Mouse (Mus musculus) forebrain, postnatal 0 days (tissue): Measurements from ENCODE around the gene Nox1. TPM values are rescaled to one million over a fixed set of nuclear protein-coding genes. Genes with fewer than 3 reads are reported as not detected.
"Not testable (repeated sequence)": the region's sequence is repeated elsewhere in the genome, so short reads cannot be mapped to it uniquely, and the experiment has no call there.

Experiments used
- ATAC-seq: fragments of 200-750 bp; cut with Nextera tagmentation; 2 replicates; pipeline ENCODE4 v1.8.0; 2017; ENCODE audit warnings: mild to moderate bottlenecking, moderate library complexity
- DNase-seq: peaks from one replicate; pipeline ENCODE4 v3.0.0-alpha.2; 2015
- H3K27ac ChIP-seq: fragments of 300-500 bp; sonication (generic); 2 replicates; pipeline ENCODE4 v1.5.1; 2014; ENCODE audit warnings: low read depth, mild to moderate bottlenecking, antibody characterized with exemption, low read length, moderate library complexity, mixed read lengths
- H3K27me3 ChIP-seq: fragments of 300-500 bp; sonication (generic); 2 replicates; pipeline ENCODE4 v1.6.1; 2014; ENCODE audit warnings: mild to moderate bottlenecking, low read length, mixed read lengths; ENCODE audit not compliant: insufficient read depth
- H3K36me3 ChIP-seq: fragments of 300-500 bp; sonication (generic); 2 replicates; pipeline ENCODE4 v1.6.1; 2014; ENCODE audit warnings: mild to moderate bottlenecking, moderate library complexity; ENCODE audit not compliant: insufficient read depth
- H3K4me1 ChIP-seq: fragments of 300-500 bp; sonication (generic); 2 replicates; pipeline ENCODE4 v1.6.1; 2014; ENCODE audit warnings: antibody characterized with exemption; ENCODE audit not compliant: insufficient read depth
- H3K4me2 ChIP-seq: fragments of 300-500 bp; sonication (generic); 2 replicates; pipeline ENCODE4 v1.6.1; 2014; ENCODE audit warnings: low read depth, mild to moderate bottlenecking, moderate library complexity
- H3K4me3 ChIP-seq: fragments of 300-500 bp; sonication (generic); 2 replicates; pipeline ENCODE4 v1.5.1; 2014; ENCODE audit warnings: low read depth, low read length, mixed read lengths
- H3K9ac ChIP-seq: fragments of 300-500 bp; sonication (generic); 2 replicates; pipeline ENCODE4 v1.6.1; 2014; ENCODE audit warnings: mild to moderate bottlenecking
- H3K9me3 ChIP-seq: fragments of 300-500 bp; sonication (generic); 2 replicates; pipeline ENCODE4 v1.6.1; 2016; ENCODE audit warnings: low read length
- CTCF ChIP-seq: sonication (generic); IDR thresholded peaks from 2 replicates; pipeline ENCODE4 v1.5.1; 2016; ENCODE audit warnings: antibody characterized with exemption, control low read depth, low read depth
- WGBS: fragments of 180-500 bp; shearing (Covaris S2); extraction: QIAGEN DNeasy Blood & Tissue Kit; methylation state at CpG from one replicate; pipeline ENCODE4 v1.1.7; 2014; 5-methylcytosine and 5-hydroxymethylcytosine counted together
- polyA plus RNA-seq: library from polyadenylated mRNA; unstranded; fragments of >200 nt; fragmentation: Nextera tagmentation; extraction: Ambion mirVana; gene quantifications from 2 replicates; pipeline ENCODE4 v1.2.1, GENCODE M21; 2015
- total RNA-seq: library from RNA; depleted of rRNA; stranded (reverse); fragments of >200 nt; gene quantifications from 2 replicates; pipeline ENCODE4 v1.2.3, GENCODE M21; 2014

Gene Nox1
- total and polyA plus RNA-seq, 2 experiments from 2014 or later, result not detected

DNA sequence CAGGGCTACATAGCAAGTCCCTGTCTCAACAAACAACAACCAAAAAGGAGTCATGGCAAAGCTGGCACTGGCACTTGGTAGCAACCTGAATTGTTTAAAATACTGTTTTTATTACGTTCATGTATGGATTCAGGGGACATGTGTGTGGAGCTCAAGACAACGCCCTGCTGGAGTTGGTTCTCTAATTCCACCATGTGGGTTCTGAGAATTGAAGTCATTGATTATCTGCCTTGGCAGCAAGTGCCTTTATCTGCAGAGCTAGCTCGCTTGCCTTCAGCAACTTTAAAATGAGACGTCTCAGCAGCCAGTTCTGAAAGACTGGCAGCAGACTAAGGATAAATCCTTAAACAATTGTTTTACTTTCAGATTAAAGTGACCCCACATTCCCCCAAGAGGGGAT, 3.6 kb downstream of the Nox1 start:
- no peak overlapping the region for H3K4me3 ChIP-seq
- DNase-seq, result no peak
- WGBS, result 56% methylated on average over 4 of the region's 4 CpGs

DNA sequence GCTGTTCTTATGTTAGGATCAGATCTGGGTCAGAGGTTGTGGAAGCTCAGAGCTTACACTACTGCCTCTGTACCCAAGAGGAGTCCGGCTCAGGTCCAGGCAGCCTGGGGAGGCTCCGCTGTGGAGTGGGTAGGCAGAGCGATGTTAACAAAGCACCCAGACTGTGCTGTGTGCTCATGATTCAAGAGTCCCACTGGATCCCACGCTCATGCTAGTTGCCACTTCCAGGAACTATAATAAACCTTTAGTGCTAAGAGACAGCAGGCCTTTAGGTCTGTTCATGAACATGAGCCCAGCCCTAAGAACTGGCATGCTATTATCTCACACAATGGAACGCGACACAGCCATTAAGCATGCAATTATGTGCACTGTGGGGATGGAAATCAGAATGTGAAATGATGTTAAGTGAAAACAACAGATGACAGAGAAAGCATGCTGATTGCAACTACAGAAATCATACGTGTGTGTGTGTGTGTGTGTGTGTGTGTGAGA, 10.6 kb downstream of the Nox1 start:
- DNase-seq, result peak; percentile 6
- Histone ChIP-seq H3K4me2 (no peak overlapping the region), H3K4me1 (no peaks in the 10 kb centered on the region), H3K36me3 (no peaks in the 10 kb centered on the region), H3K4me3 (no peak overlapping the region), H3K27me3 (no peaks in the 10 kb centered on the region), H3K9me3 (no peaks in the 10 kb centered on the region), H3K27ac (no peak overlapping the region), H3K9ac (no peak overlapping the region)
- ATAC-seq, result peak; percentile 85
- no peak for TF ChIP-seq CTCF
- WGBS, result 60% methylated on average over 7 of the region's 7 CpGs

More for the DNA sequence above, 3.6 kb downstream of the Nox1 start:
- H3K27ac ChIP-seq, result no peak overlapping the region
- H3K36me3 ChIP-seq, result no peaks in the 10 kb centered on the region
- no peaks in the 10 kb centered on the region for H3K9me3 ChIP-seq
- no peaks in the 10 kb centered on the region for H3K27me3 ChIP-seq
- H3K9ac ChIP-seq, result no peak overlapping the region
- no peak for ATAC-seq
- TF ChIP-seq CTCF, result no peak
- H3K4me1 ChIP-seq, result no peaks in the 10 kb centered on the region
- H3K4me2 ChIP-seq, result no peak overlapping the region

DNA sequence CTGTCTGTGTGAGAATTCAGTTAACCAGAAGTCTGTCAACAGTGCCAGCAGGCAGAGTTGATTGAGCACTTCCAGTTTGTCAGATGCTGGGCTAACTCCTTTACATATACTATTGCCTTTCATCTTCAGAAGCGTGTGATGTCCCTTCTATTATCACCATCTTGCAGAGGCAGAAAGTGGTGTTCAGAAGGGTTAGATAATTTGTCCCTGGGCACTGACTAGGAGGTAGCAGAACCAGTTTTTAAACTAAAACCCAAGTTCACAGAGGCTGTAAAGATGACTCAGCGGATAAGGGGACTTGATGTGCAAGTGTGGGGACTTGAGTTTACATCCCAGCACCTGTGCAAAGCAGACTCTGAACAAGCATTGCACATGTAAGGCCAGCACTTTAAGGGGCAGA, 13.3 kb downstream of the Nox1 start:
- no peak for TF ChIP-seq CTCF
- Histone ChIP-seq H3K4me1 (no peaks in the 10 kb centered on the region), H3K27me3 (no peaks in the 10 kb centered on the region), H3K27ac (no peak overlapping the region), H3K9ac (no peak overlapping the region), H3K4me2 (no peak overlapping the region), H3K9me3 (no peaks in the 10 kb centered on the region), H3K4me3 (no peak overlapping the region), H3K36me3 (no peaks in the 10 kb centered on the region)
- WGBS, result 83% methylated on average over 2 of the region's 2 CpGs
- ATAC-seq (no peak), DNase-seq (no peak)

DNA sequence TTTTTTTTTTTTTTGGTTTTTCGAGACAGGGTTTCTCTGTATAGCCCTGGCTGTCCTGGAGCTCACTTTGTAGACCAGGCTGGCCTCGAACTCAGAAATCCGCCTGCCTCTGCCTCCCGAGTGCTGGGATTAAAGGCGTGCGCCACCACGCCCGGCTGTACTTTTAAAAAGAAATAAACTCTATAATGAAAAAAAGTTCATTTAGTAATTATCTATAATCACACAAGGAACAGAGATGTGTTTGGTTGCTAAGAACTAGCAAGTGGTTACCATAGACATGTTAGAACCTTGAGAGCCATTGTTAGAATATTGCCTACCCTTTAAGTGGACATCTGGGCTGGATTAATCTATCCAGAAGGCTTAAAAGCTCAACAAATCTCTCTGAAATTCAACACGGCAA, 34.6 kb downstream of the Nox1 start, which contains the start of gene Arl13a:
Gene Arl13a, plus strand, starts transcription at position 301 of the 400 bp plus-strand sequence.
- not testable (repeated sequence) for H3K4me3 ChIP-seq, ATAC-seq, H3K27me3 ChIP-seq, H3K4me1 ChIP-seq, DNase-seq, H3K36me3 ChIP-seq, H3K4me2 ChIP-seq, H3K9ac ChIP-seq, H3K9me3 ChIP-seq, H3K27ac ChIP-seq
- WGBS, result 92% methylated on average over 9 of the region's 9 CpGs

DNA sequence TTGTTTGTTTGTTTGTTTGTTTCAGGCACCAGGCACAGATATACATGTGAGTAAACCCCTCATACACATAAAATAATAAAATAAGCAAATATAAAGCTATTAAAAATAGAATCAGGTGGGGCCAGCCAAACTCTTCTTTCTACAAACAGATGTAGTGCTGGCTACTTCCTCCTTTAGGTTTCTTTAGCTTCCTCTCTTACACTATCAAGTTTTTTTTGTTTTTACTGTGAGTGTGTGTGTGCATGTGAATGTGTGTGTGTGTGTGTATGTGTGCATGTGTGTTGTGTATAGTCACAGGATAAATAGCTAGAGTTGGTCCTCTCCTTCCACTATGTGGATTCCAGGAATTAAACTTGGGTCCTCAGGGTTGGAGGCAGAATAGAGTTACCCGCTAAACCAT, 47.1 kb downstream of the Nox1 start:
- Histone ChIP-seq H3K4me3 (no peak overlapping the region), H3K36me3 (no peaks in the 10 kb centered on the region), H3K4me2 (no peak overlapping the region), H3K9ac (no peak overlapping the region), H3K9me3 (no peaks in the 10 kb centered on the region), H3K27ac (no peak overlapping the region), H3K4me1 (no peaks in the 10 kb centered on the region), H3K27me3 (no peaks in the 10 kb centered on the region)
- WGBS, result 92% methylated on average over 1 of the region's 1 CpGs
- DNase-seq, result no peak
- ATAC-seq, result no peak
- TF ChIP-seq CTCF, result no peak

DNA sequence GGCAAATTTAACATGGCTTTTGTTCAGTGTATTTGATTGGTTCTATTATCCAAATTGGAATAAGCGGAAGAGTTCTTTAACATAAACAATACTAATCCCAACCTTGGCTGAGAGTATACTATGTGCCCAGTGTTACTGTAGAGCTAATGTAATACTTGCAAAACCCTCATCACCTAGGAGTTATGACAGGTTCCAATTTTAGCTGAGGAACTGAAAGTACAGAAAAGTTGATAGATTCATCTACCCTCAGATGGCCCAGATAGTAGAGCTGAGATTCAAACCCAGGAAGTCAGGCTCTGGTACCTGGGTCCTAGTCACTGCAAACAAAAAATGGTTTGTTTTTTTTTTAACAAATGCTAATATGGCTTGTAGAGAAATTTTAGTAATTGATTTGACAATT, 51.2 kb downstream of the Nox1 start:
- no peaks in the 10 kb centered on the region for H3K27me3 ChIP-seq
- H3K36me3 ChIP-seq, result no peaks in the 10 kb centered on the region
- H3K9me3 ChIP-seq, result no peaks in the 10 kb centered on the region
- TF ChIP-seq CTCF, result no peak
- H3K4me2 ChIP-seq, result no peak overlapping the region
- no peak overlapping the region for H3K27ac ChIP-seq
- 92% methylated on average over 1 of the region's 1 CpGs for WGBS
- H3K4me3 ChIP-seq, result no peak overlapping the region
- no peak overlapping the region for H3K9ac ChIP-seq
- no peaks in the 10 kb centered on the region for H3K4me1 ChIP-seq
- no peak for DNase-seq
- ATAC-seq, result no peak

DNA sequence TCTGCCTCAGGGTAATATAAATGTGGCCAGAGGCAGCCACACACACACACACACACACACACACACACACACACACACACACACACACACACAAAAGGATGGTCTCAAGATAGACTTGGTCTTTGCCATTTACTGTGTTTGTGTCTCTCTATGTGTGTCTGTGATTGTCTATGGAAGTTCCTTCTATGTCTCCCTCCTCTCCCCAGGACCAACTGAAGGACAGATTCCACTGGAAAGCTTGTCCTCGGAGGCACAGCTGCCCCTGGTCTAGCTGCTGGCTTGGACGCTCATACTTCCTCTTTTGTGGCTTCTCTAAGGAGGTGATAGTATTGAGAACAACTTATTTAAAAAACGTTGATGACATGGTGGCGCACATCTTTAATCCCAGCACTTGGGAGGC, 58.3 kb downstream of the Nox1 start:
- Histone ChIP-seq H3K9me3 (no peaks in the 10 kb centered on the region), H3K4me2 (0 out of 2 replicates have a peak overlapping the region, but pooled peaks have one; percentile 48), H3K27ac (no peak overlapping the region), H3K27me3 (no peaks in the 10 kb centered on the region), H3K9ac (no peak overlapping the region), H3K4me3 (no peak overlapping the region), H3K36me3 (no peaks in the 10 kb centered on the region), H3K4me1 (no peaks in the 10 kb centered on the region)
- WGBS, result 61% methylated on average over 4 of the region's 4 CpGs
- TF ChIP-seq CTCF, result no peak
- no peak for ATAC-seq
- no peak for DNase-seq

DNA sequence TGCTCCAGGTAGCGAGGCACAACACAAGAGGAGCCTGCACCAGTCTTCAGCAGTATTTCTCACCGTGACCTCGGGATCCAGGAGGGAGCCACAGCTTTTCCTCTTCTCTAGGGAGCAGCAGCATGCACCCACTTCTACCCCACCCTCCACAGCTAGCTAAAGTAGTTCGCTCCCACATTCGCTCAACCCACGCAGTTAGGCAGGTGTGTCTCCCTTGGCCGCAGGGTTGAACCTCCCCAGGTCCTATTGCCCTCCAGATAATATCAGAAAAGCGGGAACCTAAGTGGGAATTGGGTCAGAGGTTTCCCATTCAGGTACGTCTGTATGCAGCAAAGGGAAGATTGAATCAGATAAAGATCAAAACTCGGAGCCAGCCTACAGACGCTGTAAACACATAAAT, 58.9 kb downstream of the Nox1 start:
- no peaks in the 10 kb centered on the region for H3K4me1 ChIP-seq
- no peak for DNase-seq
- no peaks in the 10 kb centered on the region for H3K9me3 ChIP-seq
- 29% methylated on average over 11 of the region's 11 CpGs for WGBS
- no peak for ATAC-seq
- H3K27ac ChIP-seq, result no peak overlapping the region
- no peak overlapping the region for H3K9ac ChIP-seq
- peak overlapping the region; percentile 48 for H3K4me2 ChIP-seq
- peak overlapping the region; percentile 33 for H3K4me3 ChIP-seq
- no peak for TF ChIP-seq CTCF
- H3K36me3 ChIP-seq, result no peaks in the 10 kb centered on the region
- H3K27me3 ChIP-seq, result no peaks in the 10 kb centered on the region
